Mouse (Mus musculus) erythroblast, adult 5-6 weeks (primary cell): ENCODE data around the gene Actl6b. TPM values are rescaled to one million over a fixed set of nuclear protein-coding genes. Genes with fewer than 3 reads are reported as not detected.
"Not testable (repeated sequence)": the region's sequence is repeated elsewhere in the genome, so short reads cannot be mapped to it uniquely, and the experiment has no call there.

Experiments
- ATAC-seq: replicated peaks from 2 replicates; pipeline ENCODE4 v1.8.0; 2016; ENCODE audit warnings: moderate number of reproducible peaks, mild to moderate bottlenecking, moderate TSS enrichment, inconsistent platforms; ENCODE audit not compliant: poor library complexity, low FRiP score, severe bottlenecking
- total RNA-seq, 2 experiments: library from RNA; stranded (forward) in 1 of 2; stranded (reverse) in 1 of 2; fragments of 150-400 nt in 1 of 2; fragments of 200-764, 138-1000 nt in 1 of 2; gene quantifications; 2 replicates each; pipeline versions ENCODE4 v1.2.3 to v1.2.4; 2015 to 2017; ENCODE audit warnings: low replicate concordance in 2 of 2

Actl6b gene
- total RNA-seq, 2 experiments from 2014 or later, result not detected

- no peak for ATAC-seq
Measured at GRCm38 (mm10) chr5:137597625-137598024, 44.3 kb downstream of the Actl6b start.

- no peak for ATAC-seq
Measured at GRCm38 (mm10) chr5:137598100-137598826, 44.9 kb downstream of the Actl6b start.

- ATAC-seq, result no peak
Measured at GRCm38 (mm10) chr5:137599600-137599999, 46.3 kb downstream of the Actl6b start.

GRCm38 (mm10) chr5:137600281-137600618, 46.9 kb downstream of the Actl6b start:
- ATAC-seq, result peak; percentile 28

GRCm38 (mm10) chr5:137600619-137601364, 47.5 kb downstream of the Actl6b start, which contains the start of gene Mospd3:
TSS of gene Mospd3 (minus strand) at chr5:137601058.
- peak; percentile 90 for ATAC-seq

- no peak for ATAC-seq
Measured at GRCm38 (mm10) chr5:137601365-137601729, 48.0 kb downstream of the Actl6b start.

GRCm38 (mm10) chr5:137607860-137608653, 54.7 kb downstream of the Actl6b start:
- no peak for ATAC-seq

- no peak for ATAC-seq
Measured at GRCm38 (mm10) chr5:137608654-137609190, 55.4 kb downstream of the Actl6b start.

GRCm38 (mm10) chr5:137609292-137609691, 56.0 kb downstream of the Actl6b start:
- ATAC-seq, result no peak

- ATAC-seq, result no peak
Measured at GRCm38 (mm10) chr5:137610056-137610455, 56.7 kb downstream of the Actl6b start.

- ATAC-seq, result no peak
Measured at GRCm38 (mm10) chr5:137610548-137611244, 57.4 kb downstream of the Actl6b start.

GRCm38 (mm10) chr5:137611245-137611602, 57.9 kb downstream of the Actl6b start:
- no peak for ATAC-seq

- ATAC-seq, result no peak
Measured at GRCm38 (mm10) chr5:137613076-137613475, 59.8 kb downstream of the Actl6b start.

- no peak for ATAC-seq
Measured at GRCm38 (mm10) chr5:137613550-137613949, 60.2 kb downstream of the Actl6b start, which contains the start of gene Pcolce. TSS of gene Pcolce (minus strand) at chr5:137613784.

GRCm38 (mm10) chr5:137614921-137615320, 61.6 kb downstream of the Actl6b start:
- ATAC-seq, result not testable (repeated sequence)

GRCm38 (mm10) chr5:137615347-137615746, 62.0 kb downstream of the Actl6b start:
- no peak for ATAC-seq
